Mouse (Mus musculus) hindbrain, embryonic 14.5 days (tissue): ENCODE measurements at regions not wholly inside any gene's neighbourhood (a gene's known extent, or its start where the extent isn't known, plus 50 kb on each side); places are given as distances from the start of the nearest gene placed in this dataset.

Source experiments
- ATAC-seq: fragments of 200-750 bp; cut with Nextera tagmentation; 2 replicates; pipeline ENCODE4 v1.8.0; 2017; ENCODE audit warnings: moderate number of reproducible peaks, mild to moderate bottlenecking, moderate TSS enrichment, moderate library complexity; ENCODE audit not compliant: low FRiP score
- DNase-seq: peaks from one replicate; pipeline ENCODE4 v3.0.0-alpha.2; 2015; ENCODE audit warnings: low spot score
- H3K27ac ChIP-seq: fragments of 300-500 bp; sonication (generic); 2 replicates; pipeline ENCODE4 v1.5.1; 2014; ENCODE audit warnings: mild to moderate bottlenecking, moderate library complexity
- H3K27me3 ChIP-seq: fragments of 300-500 bp; sonication (generic); 2 replicates; pipeline ENCODE4 v1.6.1; 2014; ENCODE audit warnings: mild to moderate bottlenecking, low read length, mixed read lengths; ENCODE audit not compliant: control insufficient read depth, insufficient read depth
- H3K36me3 ChIP-seq: fragments of 300-500 bp; sonication (generic); replicated peaks from 2 replicates; pipeline ENCODE4 v1.6.1; 2014; ENCODE audit not compliant: control insufficient read depth, insufficient read depth
- H3K4me1 ChIP-seq: fragments of 300-500 bp; sonication (generic); replicated peaks from 2 replicates; pipeline ENCODE4 v1.6.1; 2014; ENCODE audit warnings: antibody characterized with exemption, low read length, mixed read lengths; ENCODE audit not compliant: control insufficient read depth, insufficient read depth
- H3K4me2 ChIP-seq: fragments of 300-500 bp; sonication (generic); replicated peaks from 2 replicates; pipeline ENCODE4 v1.6.1; 2014; ENCODE audit warnings: mild to moderate bottlenecking, moderate library complexity
- H3K4me3 ChIP-seq: fragments of 300-500 bp; sonication (generic); replicated peaks from 2 replicates; pipeline ENCODE4 v1.5.1; 2014; ENCODE audit warnings: mild to moderate bottlenecking, low read length
- H3K9ac ChIP-seq: fragments of 300-500 bp; sonication (generic); 2 replicates; pipeline ENCODE4 v1.6.1; 2014
- H3K9me3 ChIP-seq: fragments of 300-500 bp; sonication (generic); 2 replicates; pipeline ENCODE4 v1.6.1; 2016; ENCODE audit warnings: low read length; ENCODE audit not compliant: control insufficient read depth
- WGBS: fragments of 180-500 bp; shearing (Covaris S2); extraction: QIAGEN DNeasy Blood & Tissue Kit; methylation state at CpG from one replicate; pipeline ENCODE4 v1.1.7; 2014; 5-methylcytosine and 5-hydroxymethylcytosine counted together

DNA sequence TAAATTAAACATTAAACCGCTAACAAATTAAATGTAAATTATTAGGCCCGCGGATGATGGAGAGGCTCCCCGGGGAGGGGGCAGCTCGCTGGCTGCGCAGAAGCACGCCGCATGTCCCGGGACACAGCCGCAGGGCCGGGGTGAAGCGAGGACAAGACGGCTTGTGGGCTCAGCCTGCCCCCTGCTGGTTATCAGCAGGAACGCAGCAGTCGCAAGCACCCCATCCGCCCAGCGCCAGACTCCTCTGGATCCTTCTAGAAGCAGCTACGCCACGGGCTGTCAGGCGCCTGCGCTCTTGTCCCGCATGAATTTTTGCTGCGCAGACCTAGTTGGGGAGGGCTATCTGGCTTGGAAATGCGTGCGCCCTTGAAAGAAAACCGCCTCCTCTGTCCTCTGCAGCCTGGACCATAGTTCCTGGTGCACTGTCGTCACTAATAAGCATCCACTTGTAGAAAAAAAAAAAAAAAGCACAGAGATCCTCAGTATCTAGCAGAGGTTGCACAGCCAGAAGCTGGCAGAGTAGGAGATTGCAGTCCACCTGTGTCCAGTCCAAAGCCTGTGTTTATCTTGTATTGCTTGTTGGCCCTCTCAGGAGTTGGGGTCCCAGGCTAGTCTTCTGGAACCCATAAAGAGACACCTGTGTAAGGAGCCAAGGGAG lies 73.4 kb upstream of the Ppp2r5c start:
- no peak overlapping the region for H3K27ac ChIP-seq

DNA sequence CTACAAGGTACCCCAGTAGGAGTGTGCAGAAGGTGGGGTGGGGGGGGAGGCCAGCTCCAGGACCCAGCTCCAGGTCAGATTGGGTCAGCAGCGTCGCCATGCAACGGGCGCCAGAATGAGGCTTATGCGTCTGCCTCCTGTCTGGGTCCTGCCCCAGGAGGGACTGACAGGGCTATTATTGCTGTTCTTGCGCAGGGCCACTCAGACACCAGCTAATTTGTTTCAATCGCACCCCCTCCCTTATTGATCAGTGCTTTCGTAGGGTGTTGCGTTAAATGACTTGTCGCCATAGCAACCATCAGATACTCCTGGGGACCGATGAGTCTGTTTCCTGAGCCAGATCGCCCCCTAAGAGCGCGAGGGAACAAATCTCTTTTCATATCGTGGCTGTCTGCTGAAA lies 71.8 kb upstream of the Ppp2r5c start:
- ATAC-seq = no peak
- peak overlapping the region; percentile 38 for H3K4me2 ChIP-seq
- H3K4me1 ChIP-seq = peaks cover 18% of the 10 kb centered on the region
- H3K36me3 ChIP-seq = no peaks in the 10 kb centered on the region
- H3K27me3 ChIP-seq = peaks cover 3% of the 10 kb centered on the region; the same call in 1 of the 2 replicates
- no peak overlapping the region for H3K27ac ChIP-seq
- no peak for DNase-seq
- no peaks in the 10 kb centered on the region for H3K9me3 ChIP-seq
- H3K4me3 ChIP-seq = no peak overlapping the region
- 0 out of 2 replicates have a peak overlapping the region, but pooled peaks have one; percentile 13 for H3K9ac ChIP-seq
- 2% methylated on average over 15 of the region's 15 CpGs for WGBS

More for the DNA sequence above, 73.4 kb upstream of the Ppp2r5c start:
- Histone ChIP-seq H3K4me2 (peak overlapping the region; percentile 35), H3K4me3 (no peak overlapping the region), H3K9me3 (no peaks in the 10 kb centered on the region), H3K4me1 (peaks cover 12% of the 10 kb centered on the region), H3K27me3 (peaks cover 3% of the 10 kb centered on the region; the same call in 1 of the 2 replicates), H3K9ac (no peak overlapping the region), H3K36me3 (no peaks in the 10 kb centered on the region)
- DNase-seq = peak; percentile 84
- 4% methylated on average over 27 of the region's 27 CpGs for WGBS
- ATAC-seq = peak; percentile 86

GRCm38 (mm10) chr12:110376062-110376837 lies 70.7 kb upstream of the Ppp2r5c start:
- peak; percentile 49 for DNase-seq
- peaks cover 3% of the 10 kb centered on the region; the same call in 1 of the 2 replicates for H3K27me3 ChIP-seq
- no peak overlapping the region for H3K4me3 ChIP-seq
- no peak for ATAC-seq
- peaks cover 18% of the 10 kb centered on the region for H3K4me1 ChIP-seq
- no peak overlapping the region for H3K27ac ChIP-seq
- no peaks in the 10 kb centered on the region for H3K9me3 ChIP-seq
- H3K36me3 ChIP-seq = no peaks in the 10 kb centered on the region
- WGBS = 27% methylated on average over 7 of the region's 7 CpGs
- no peak overlapping the region for H3K9ac ChIP-seq
- H3K4me2 ChIP-seq = no peak overlapping the region

- 60% methylated on average over 4 of the region's 4 CpGs for WGBS
- Histone ChIP-seq H3K4me1 (peaks cover 18% of the 10 kb centered on the region), H3K27me3 (peaks cover 3% of the 10 kb centered on the region; the same call in 1 of the 2 replicates), H3K4me3 (no peak overlapping the region), H3K9me3 (no peaks in the 10 kb centered on the region), H3K36me3 (no peaks in the 10 kb centered on the region), H3K27ac (no peak overlapping the region), H3K4me2 (no peak overlapping the region), H3K9ac (no peak overlapping the region)
- ATAC-seq (no peak), DNase-seq (no peak)
These were observed 70.1 kb upstream of the Ppp2r5c start for GRCm38 (mm10) chr12:110376838-110377150.

GRCm38 (mm10) chr12:110377306-110377705 lies 69.6 kb upstream of the Ppp2r5c start:
- Histone ChIP-seq H3K27me3 (peaks cover 3% of the 10 kb centered on the region; the same call in 1 of the 2 replicates), H3K4me2 (no peak overlapping the region), H3K4me3 (no peak overlapping the region), H3K9me3 (no peaks in the 10 kb centered on the region), H3K27ac (no peak overlapping the region), H3K4me1 (peaks cover 18% of the 10 kb centered on the region), H3K36me3 (no peaks in the 10 kb centered on the region), H3K9ac (no peak overlapping the region)
- WGBS = 59% methylated on average over 6 of the region's 6 CpGs
- ATAC-seq (no peak), DNase-seq (no peak)

DNA sequence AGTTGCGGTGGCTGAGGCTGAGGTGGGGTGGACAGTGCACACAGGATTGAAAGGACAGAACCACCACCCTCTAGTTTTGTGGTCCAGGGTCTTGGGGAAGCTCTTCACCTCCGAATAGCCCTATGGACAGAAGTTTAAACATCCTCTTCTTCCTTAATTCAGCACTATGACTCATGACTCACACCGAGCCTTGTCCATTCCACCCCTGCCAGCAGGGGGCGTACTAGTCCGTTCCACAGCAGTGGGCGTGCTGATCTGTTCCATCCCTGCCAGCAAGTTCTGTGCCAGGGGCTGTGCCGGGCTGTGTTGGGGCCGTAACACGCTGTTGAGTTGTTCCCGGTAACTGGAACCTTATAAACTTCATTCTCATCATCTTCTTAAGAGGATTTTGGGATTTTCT lies 69.2 kb upstream of the Ppp2r5c start:
- Histone ChIP-seq H3K9ac (no peak overlapping the region), H3K27ac (no peak overlapping the region)
- WGBS = 76% methylated on average over 10 of the region's 10 CpGs

DNA sequence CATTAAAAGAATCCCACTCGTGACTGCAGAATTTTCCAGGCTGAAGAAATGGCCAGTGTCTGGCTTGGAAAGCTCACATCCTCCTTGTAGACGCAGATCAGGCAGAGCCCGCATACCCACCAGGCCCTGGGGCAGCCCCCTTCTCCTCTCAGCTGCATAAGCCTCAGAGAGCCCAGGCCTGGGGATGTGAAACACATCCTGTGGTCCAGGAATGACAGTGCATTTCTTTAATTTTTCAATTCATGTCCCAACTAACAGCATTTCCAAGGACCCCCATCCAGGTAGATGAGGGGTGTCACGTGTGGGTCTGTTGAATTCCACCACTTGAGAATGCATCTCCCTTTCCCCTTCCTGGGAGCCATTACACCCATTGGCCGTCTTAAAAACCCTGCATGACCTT lies 68.6 kb upstream of the Ppp2r5c start:
- ATAC-seq = no peak
- 75% methylated on average over 5 of the region's 5 CpGs for WGBS

More for the DNA sequence above, 69.2 kb upstream of the Ppp2r5c start:
- peaks cover 17% of the 10 kb centered on the region for H3K4me1 ChIP-seq
- H3K36me3 ChIP-seq = no peaks in the 10 kb centered on the region
- no peaks in the 10 kb centered on the region for H3K9me3 ChIP-seq
- H3K4me3 ChIP-seq = no peak overlapping the region
- ATAC-seq (no peak), DNase-seq (no peak)
- peaks cover 3% of the 10 kb centered on the region; the same call in 1 of the 2 replicates for H3K27me3 ChIP-seq
- no peak overlapping the region for H3K4me2 ChIP-seq

GRCm38 (mm10) chr12:110379721-110380120 lies 67.2 kb upstream of the Ppp2r5c start:
- Histone ChIP-seq H3K27ac (no peak overlapping the region), H3K9ac (no peak overlapping the region), H3K4me3 (no peak overlapping the region), H3K4me1 (peaks cover 13% of the 10 kb centered on the region), H3K27me3 (no peaks in the 10 kb centered on the region), H3K9me3 (no peaks in the 10 kb centered on the region), H3K36me3 (no peaks in the 10 kb centered on the region), H3K4me2 (no peak overlapping the region)
- DNase-seq = no peak
- ATAC-seq = peak; percentile 58; the same call in 1 of the 2 replicates
- 51% methylated on average over 12 of the region's 12 CpGs for WGBS

More for the DNA sequence above, 68.6 kb upstream of the Ppp2r5c start:
- H3K27ac ChIP-seq = no peak overlapping the region
- DNase-seq = no peak
- peaks cover 3% of the 10 kb centered on the region; the same call in 1 of the 2 replicates for H3K27me3 ChIP-seq
- no peak overlapping the region for H3K4me2 ChIP-seq
- no peak overlapping the region for H3K9ac ChIP-seq
- H3K4me1 ChIP-seq = peaks cover 14% of the 10 kb centered on the region
- H3K36me3 ChIP-seq = no peaks in the 10 kb centered on the region
- H3K9me3 ChIP-seq = no peaks in the 10 kb centered on the region
- no peak overlapping the region for H3K4me3 ChIP-seq

GRCm38 (mm10) chr12:110380831-110381750 lies 65.8 kb upstream of the Ppp2r5c start:
- H3K36me3 ChIP-seq = no peaks in the 10 kb centered on the region
- no peak overlapping the region for H3K9ac ChIP-seq
- H3K4me1 ChIP-seq = peaks cover 10% of the 10 kb centered on the region
- no peaks in the 10 kb centered on the region for H3K9me3 ChIP-seq
- no peak overlapping the region for H3K27ac ChIP-seq
- ATAC-seq (no peak), DNase-seq (no peak)
- WGBS = 73% methylated on average over 25 of the region's 25 CpGs
- H3K27me3 ChIP-seq = no peaks in the 10 kb centered on the region
- H3K4me2 ChIP-seq = no peak overlapping the region
- H3K4me3 ChIP-seq = no peak overlapping the region
